Mouse (Mus musculus) forebrain, postnatal 0 days (tissue): ENCODE results near the gene Wdr24. TPM values are rescaled to one million over a fixed set of nuclear protein-coding genes. Genes with fewer than 3 reads are reported as not detected.

Experiments used
- ATAC-seq: fragments of 200-750 bp; cut with Nextera tagmentation; 2 replicates; pipeline ENCODE4 v1.8.0; 2017; ENCODE audit warnings: mild to moderate bottlenecking, moderate library complexity
- DNase-seq: peaks from one replicate; pipeline ENCODE4 v3.0.0-alpha.2; 2015
- H3K27ac ChIP-seq: fragments of 300-500 bp; sonication (generic); 2 replicates; pipeline ENCODE4 v1.5.1; 2014; ENCODE audit warnings: low read depth, mild to moderate bottlenecking, antibody characterized with exemption, low read length, moderate library complexity, mixed read lengths
- H3K27me3 ChIP-seq: fragments of 300-500 bp; sonication (generic); 2 replicates; pipeline ENCODE4 v1.6.1; 2014; ENCODE audit warnings: mild to moderate bottlenecking, low read length, mixed read lengths; ENCODE audit not compliant: insufficient read depth
- H3K36me3 ChIP-seq: fragments of 300-500 bp; sonication (generic); 2 replicates; pipeline ENCODE4 v1.6.1; 2014; ENCODE audit warnings: mild to moderate bottlenecking, moderate library complexity; ENCODE audit not compliant: insufficient read depth
- H3K4me1 ChIP-seq: fragments of 300-500 bp; sonication (generic); 2 replicates; pipeline ENCODE4 v1.6.1; 2014; ENCODE audit warnings: antibody characterized with exemption; ENCODE audit not compliant: insufficient read depth
- H3K4me2 ChIP-seq: fragments of 300-500 bp; sonication (generic); 2 replicates; pipeline ENCODE4 v1.6.1; 2014; ENCODE audit warnings: low read depth, mild to moderate bottlenecking, moderate library complexity
- H3K4me3 ChIP-seq: fragments of 300-500 bp; sonication (generic); 2 replicates; pipeline ENCODE4 v1.5.1; 2014; ENCODE audit warnings: low read depth, low read length, mixed read lengths
- H3K9ac ChIP-seq: fragments of 300-500 bp; sonication (generic); 2 replicates; pipeline ENCODE4 v1.6.1; 2014; ENCODE audit warnings: mild to moderate bottlenecking
- H3K9me3 ChIP-seq: fragments of 300-500 bp; sonication (generic); 2 replicates; pipeline ENCODE4 v1.6.1; 2016; ENCODE audit warnings: low read length
- CTCF ChIP-seq: sonication (generic); IDR thresholded peaks from 2 replicates; pipeline ENCODE4 v1.5.1; 2016; ENCODE audit warnings: antibody characterized with exemption, control low read depth, low read depth
- WGBS: fragments of 180-500 bp; shearing (Covaris S2); extraction: QIAGEN DNeasy Blood & Tissue Kit; methylation state at CpG from one replicate; pipeline ENCODE4 v1.1.7; 2014; 5-methylcytosine and 5-hydroxymethylcytosine counted together
- polyA plus RNA-seq: library from polyadenylated mRNA; unstranded; fragments of >200 nt; fragmentation: Nextera tagmentation; extraction: Ambion mirVana; gene quantifications from 2 replicates; pipeline ENCODE4 v1.2.1, GENCODE M21; 2015
- total RNA-seq: library from RNA; depleted of rRNA; stranded (reverse); fragments of >200 nt; gene quantifications from 2 replicates; pipeline ENCODE4 v1.2.3, GENCODE M21; 2014

Wdr24 gene
- total and polyA plus RNA-seq, 2 experiments from 2014 or later, result 23.2 to 36.5 TPM

DNA sequence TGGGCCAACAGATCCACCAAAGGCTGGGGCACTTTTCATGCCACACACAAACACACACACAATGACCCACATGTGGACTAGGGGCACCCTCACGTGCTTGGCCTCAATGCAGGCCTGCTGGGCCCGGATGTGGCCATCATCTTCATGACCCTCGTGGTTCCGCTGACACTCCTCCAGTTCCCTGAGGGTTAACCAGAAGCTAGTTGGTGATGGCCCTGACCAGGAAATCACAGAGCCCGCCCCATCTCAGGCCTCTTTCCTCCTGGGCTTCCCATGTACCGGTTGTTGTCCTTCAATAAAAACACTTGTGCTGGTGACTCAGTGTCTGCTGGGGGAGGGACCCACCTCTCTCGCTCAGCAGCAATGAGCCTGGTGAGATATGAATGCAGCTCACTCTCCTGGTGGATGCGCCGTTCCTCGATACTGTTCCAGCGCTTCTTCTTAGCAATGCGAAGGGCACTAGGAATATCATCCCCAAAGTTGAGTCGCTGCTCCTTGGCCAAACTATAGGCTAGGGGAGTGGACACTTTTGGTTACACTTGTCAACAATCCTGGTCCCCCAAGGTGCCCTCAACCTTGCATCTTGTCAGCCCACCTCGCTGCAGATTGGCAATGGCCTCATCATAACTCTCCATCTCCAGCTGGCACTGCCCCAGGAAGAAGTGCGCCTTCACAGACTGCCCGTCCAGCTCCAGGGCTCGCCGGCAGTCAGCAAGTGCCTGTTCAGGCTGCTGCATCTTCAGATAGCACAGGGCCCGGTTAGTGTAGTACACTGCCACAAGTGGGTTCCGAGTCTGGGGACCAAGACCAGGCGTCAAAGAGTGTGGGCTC, 8.2 kb downstream of the Wdr24 start:
- Histone ChIP-seq H3K4me2 (peak overlapping the region; percentile 89), H3K27ac (peak overlapping the region; percentile 93; the same call in 1 of the 2 replicates), H3K36me3 (peaks cover 29% of the 10 kb centered on the region), H3K9ac (peak overlapping the region; percentile 76), H3K9me3 (no peaks in the 10 kb centered on the region), H3K4me1 (peaks cover 38% of the 10 kb centered on the region), H3K27me3 (no peaks in the 10 kb centered on the region), H3K4me3 (peak overlapping the region; percentile 59)
- WGBS, result 61% methylated on average over 21 of the region's 21 CpGs
- ATAC-seq (no peak), DNase-seq (no peak)
- no peak for TF ChIP-seq CTCF

- no peak; the same call in 1 of the 2 replicates for TF ChIP-seq CTCF
- DNase-seq (peak; percentile 98), ATAC-seq (peak; percentile 89)
- under 1% methylated on average over 70 of the region's 77 CpGs for WGBS
- Histone ChIP-seq H3K9me3 (no peaks in the 10 kb centered on the region), H3K9ac (peak overlapping the region; percentile 76), H3K27me3 (no peaks in the 10 kb centered on the region), H3K27ac (peak overlapping the region; percentile 93), H3K4me3 (peak overlapping the region; percentile 59), H3K4me2 (peak overlapping the region; percentile 89), H3K4me1 (peaks cover 45% of the 10 kb centered on the region), H3K36me3 (peaks cover 19% of the 10 kb centered on the region)
These were observed 9.2 kb downstream of the Wdr24 start for GRCm38 (mm10) chr17:25832436-25833290.

DNA sequence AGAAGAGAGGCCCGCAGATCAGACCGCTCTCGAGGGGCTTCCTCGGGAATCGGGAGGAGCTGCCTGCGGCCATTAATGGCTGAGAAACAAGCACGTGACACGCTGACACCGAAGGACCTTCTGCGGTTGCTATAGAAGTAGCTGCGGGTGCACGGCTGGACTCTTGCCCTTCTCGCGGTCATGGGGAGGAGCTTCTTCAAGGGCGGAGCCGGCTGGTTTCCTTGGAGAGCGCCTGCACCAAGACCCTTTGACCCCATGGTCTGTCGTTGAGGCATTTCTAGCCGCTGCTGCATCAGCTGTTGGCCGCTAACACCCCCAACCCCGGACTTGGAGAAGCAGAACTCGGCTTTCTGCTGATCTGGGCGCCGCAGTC, 9.8 kb downstream of the Wdr24 start, which contains the start of gene Stub1:
Gene Stub1 (minus strand): TSS at position 114 of the 373 bp plus-strand sequence.
- H3K9ac ChIP-seq, result peak within 1 kb of the TSS; percentile 76
- H3K4me1 ChIP-seq, result peaks cover 46% of the 10 kb centered on the region
- ATAC-seq, result peak; percentile 48
- 2% methylated on average over 24 of the region's 24 CpGs for WGBS
- H3K9me3 ChIP-seq, result no peaks in the 10 kb centered on the region
- peaks cover 18% of the 10 kb centered on the region for H3K36me3 ChIP-seq
- no peak for TF ChIP-seq CTCF
- H3K4me3 ChIP-seq, result peak within 1 kb of the TSS; percentile 59
- H3K4me2 ChIP-seq, result peak within 1 kb of the TSS; percentile 89
- H3K27ac ChIP-seq, result peak within 1 kb of the TSS; percentile 93
- no peak for DNase-seq
- H3K27me3 ChIP-seq, result no peaks in the 10 kb centered on the region

- Histone ChIP-seq H3K27ac (peak overlapping the region; percentile 93), H3K9me3 (no peaks in the 10 kb centered on the region), H3K4me2 (peak overlapping the region; percentile 89), H3K4me3 (peak overlapping the region; percentile 59), H3K9ac (no peak overlapping the region), H3K4me1 (peaks cover 44% of the 10 kb centered on the region), H3K36me3 (peaks cover 23% of the 10 kb centered on the region), H3K27me3 (no peaks in the 10 kb centered on the region)
- ATAC-seq, result no peak
- no peak for TF ChIP-seq CTCF
- DNase-seq, result no peak
- WGBS, result 47% methylated on average over 6 of the region's 6 CpGs
These were observed 10.7 kb downstream of the Wdr24 start for GRCm38 (mm10) chr17:25833961-25834594.

- DNase-seq, result no peak
- Histone ChIP-seq H3K9me3 (no peaks in the 10 kb centered on the region), H3K4me1 (peaks cover 42% of the 10 kb centered on the region), H3K36me3 (peaks cover 29% of the 10 kb centered on the region), H3K27me3 (no peaks in the 10 kb centered on the region), H3K9ac (no peak overlapping the region), H3K27ac (no peak overlapping the region), H3K4me3 (peak overlapping the region; percentile 59), H3K4me2 (peak overlapping the region; percentile 89)
- 90% methylated on average over 12 of the region's 12 CpGs for WGBS
- TF ChIP-seq CTCF, result no peak
- ATAC-seq, result no peak
These were observed 11.3 kb downstream of the Wdr24 start for GRCm38 (mm10) chr17:25834595-25835222.

DNA sequence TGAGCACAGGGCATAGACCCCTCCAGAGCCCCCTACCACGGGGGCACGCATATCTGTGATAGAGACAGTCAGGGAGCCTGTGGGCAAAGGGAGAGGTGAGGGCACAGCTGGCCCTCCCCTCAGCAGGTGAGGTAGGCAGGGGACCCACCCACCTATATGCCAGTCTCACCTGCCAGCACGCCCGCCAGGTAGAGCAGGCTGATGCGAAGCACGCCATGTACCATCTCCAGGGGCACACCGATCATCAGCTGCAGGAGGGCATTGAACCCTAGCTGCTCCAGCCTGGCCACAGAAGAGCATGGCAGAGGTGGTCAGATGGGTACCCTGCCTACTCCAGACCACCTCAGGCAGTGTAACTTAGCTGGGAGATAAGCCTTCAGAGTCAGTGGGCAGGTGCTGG, 11.9 kb downstream of the Wdr24 start:
- 91% methylated on average over 7 of the region's 7 CpGs for WGBS
- H3K4me1 ChIP-seq, result peaks cover 37% of the 10 kb centered on the region
- DNase-seq (no peak), ATAC-seq (no peak)
- no peak overlapping the region for H3K9ac ChIP-seq
- TF ChIP-seq CTCF, result no peak
- H3K9me3 ChIP-seq, result no peaks in the 10 kb centered on the region
- no peak overlapping the region for H3K4me3 ChIP-seq
- H3K36me3 ChIP-seq, result peaks cover 29% of the 10 kb centered on the region
- H3K4me2 ChIP-seq, result no peak overlapping the region
- no peak overlapping the region for H3K27ac ChIP-seq
- no peaks in the 10 kb centered on the region for H3K27me3 ChIP-seq
